25 mouse cellular contexts compared by ENCODE assay signal in genomic region chr4:86943296-86943695, GRCm38 (mm10).
DNase-seq lines count a peak whose midpoint lies in the region; ATAC-seq and TF ChIP-seq lines count a peak whose summit lies in the region.
"Had no signal": no experiment of that assay in that cellular context is flagged by ENCODE, and none has a peak within 500 bp of the region (broad histone marks: within the 10 kb centered on the region; RNA-seq: fewer than 3 reads in every experiment).

No protein-coding gene starts in this region.

- 0 out of 2 replicates have a peak, but pooled peaks have one; percentile 24 for ATAC-seq in kidney, embryonic 14.5 days (ENCODE audit: low FRiP score, low TSS enrichment)
- ATAC-seq in forebrain, embryonic 13.5 days = no peak
- ATAC-seq: CD4-positive, CD25-positive, alpha-beta regulatory T cell, adult 4 months; forebrain, postnatal 0 days; liver, postnatal 0 days had no signal

- H3K27me3 ChIP-seq in kidney, embryonic 14.5 days (ENCODE audit: control insufficient read depth, insufficient read depth, low read length) = no peaks in the 10 kb centered on the region
- peaks cover 0 to 3% of the 10 kb centered on the region in 2 experiments; a peak in 1 of 4 replicates for H3K27me3 ChIP-seq in MEL (ENCODE audit: control insufficient read depth in 1 of 2, insufficient read depth in 2 of 2, low read length in 2 of 2)
- no peaks in the 10 kb centered on the region for H3K27me3 ChIP-seq in embryonic facial prominence, embryonic 10.5 days (replicated peaks; ENCODE audit: low read depth, poor library complexity, severe bottlenecking)
- no peaks in the 10 kb centered on the region for H3K27me3 ChIP-seq in forebrain, embryonic 13.5 days
- H3K27me3 ChIP-seq: heart, embryonic 15.5 days; limb, embryonic 12.5 days; midbrain, embryonic 12.5 days had no signal

- no peak overlapping the region for H3K4me2 ChIP-seq in kidney, embryonic 14.5 days (replicated peaks; ENCODE audit: low read depth, low read length)
- H3K4me2 ChIP-seq in forebrain, embryonic 13.5 days = no peak overlapping the region
- H3K4me2 ChIP-seq: heart, embryonic 15.5 days; hindbrain, embryonic 14.5 days; limb, embryonic 12.5 days; liver, embryonic 11.5 days; midbrain, embryonic 12.5 days had no signal

- no peak overlapping the region for H3K27ac ChIP-seq in kidney, embryonic 14.5 days (ENCODE audit: low read depth, low read length)
- H3K27ac ChIP-seq in MEL (ENCODE audit: control insufficient read depth, low read depth, low read length) = no peak overlapping the region
- H3K27ac ChIP-seq in embryonic facial prominence, embryonic 10.5 days (replicated peaks) = no peak overlapping the region
- no peak overlapping the region for H3K27ac ChIP-seq in forebrain, embryonic 13.5 days
- H3K27ac ChIP-seq: heart, embryonic 15.5 days; hindbrain, embryonic 14.5 days; limb, embryonic 12.5 days; midbrain, embryonic 12.5 days had no signal

- H3K4me3 ChIP-seq in kidney, embryonic 14.5 days (ENCODE audit: low read length) = no peak overlapping the region
- 0 out of 4 replicates have a peak overlapping the region, but pooled peaks of 1 of the 2 experiments have one; percentile 15 for H3K4me3 ChIP-seq in MEL (ENCODE audit: control insufficient read depth in 1 of 2, insufficient read depth in 1 of 2, low read depth in 2 of 2, low read length in 2 of 2)
- H3K4me3 ChIP-seq in embryonic facial prominence, embryonic 10.5 days = no peak overlapping the region
- no peak overlapping the region for H3K4me3 ChIP-seq in forebrain, embryonic 13.5 days
- H3K4me3 ChIP-seq: heart, embryonic 15.5 days; limb, embryonic 12.5 days; midbrain, embryonic 12.5 days had no signal

- WGBS in kidney, embryonic 14.5 days = 51% methylated on average over 6 of the region's 6 CpGs
- 51% methylated on average over 6 of the region's 6 CpGs for WGBS in embryonic facial prominence, embryonic 10.5 days
- WGBS in forebrain, embryonic 13.5 days = 58% methylated on average over 6 of the region's 6 CpGs

- no peaks in the 10 kb centered on the region for H3K4me1 ChIP-seq in kidney, embryonic 14.5 days (ENCODE audit: control insufficient read depth, insufficient read depth, low read length)
- H3K4me1 ChIP-seq in MEL (ENCODE audit: control insufficient read depth in 1 of 2, insufficient read depth in 2 of 2, low read length in 2 of 2) = no peaks in the 10 kb centered on the region
- H3K4me1 ChIP-seq in embryonic facial prominence, embryonic 10.5 days = no peaks in the 10 kb centered on the region
- H3K4me1 ChIP-seq in forebrain, embryonic 13.5 days = no peaks in the 10 kb centered on the region
- H3K4me1 ChIP-seq: heart, embryonic 15.5 days; limb, embryonic 12.5 days; midbrain, embryonic 12.5 days had no signal

- H3K9ac ChIP-seq in kidney, embryonic 14.5 days (ENCODE audit: low read depth, low read length) = no peak overlapping the region
- no peak overlapping the region for H3K9ac ChIP-seq in MEL (ENCODE audit: control insufficient read depth, low read depth, low read length, poor library complexity, severe bottlenecking)
- H3K9ac ChIP-seq in forebrain, embryonic 13.5 days = no peak overlapping the region
- H3K9ac ChIP-seq: forebrain, postnatal 0 days; heart, embryonic 15.5 days; hindbrain, embryonic 14.5 days; limb, embryonic 12.5 days; liver, postnatal 0 days; midbrain, embryonic 12.5 days had no signal

- no peaks in the 10 kb centered on the region for H3K79me2 ChIP-seq in MEL (ENCODE audit: control insufficient read depth, insufficient read depth, low read length, poor library complexity)

- no peaks in the 10 kb centered on the region for H3K9me3 ChIP-seq in kidney, embryonic 14.5 days (ENCODE audit: control insufficient read depth, low read length)
- H3K9me3 ChIP-seq in MEL (replicated peaks; ENCODE audit: insufficient read depth, low read length) = no peaks in the 10 kb centered on the region
- H3K9me3 ChIP-seq in embryonic facial prominence, embryonic 10.5 days = no peaks in the 10 kb centered on the region
- no peaks in the 10 kb centered on the region for H3K9me3 ChIP-seq in forebrain, embryonic 13.5 days (replicated peaks)
- H3K9me3 ChIP-seq: heart, embryonic 15.5 days; limb, embryonic 12.5 days; midbrain, embryonic 12.5 days had no signal

- no peak for TF ChIP-seq POLR2A in MEL (IDR thresholded peaks at IDR 0.05; ENCODE audit: control insufficient read depth in 1 of 2, insufficient read depth in 1 of 2, low read depth in 1 of 2, low read length in 2 of 2, poor library complexity in 1 of 2)

- no peak for TF ChIP-seq RAD21 in MEL (IDR thresholded peaks at IDR 0.05; ENCODE audit: low read depth, low read length)

- DNase-seq in kidney, adult 18-20 months = no peak
- DNase-seq in MEL (ENCODE audit: low read depth, low spot score) = peak; percentile 23
- DNase-seq in embryonic facial prominence, embryonic 10.5 days (ENCODE audit: low spot score) = peak; percentile 29
- no peak for DNase-seq in thymus, postnatal 10 days (ENCODE audit: low spot score in 2 of 2)
- no peak for DNase-seq in retina, embryonic 14.5 days (ENCODE audit: low spot score)
- DNase-seq: adrenal gland, adult 2 months; cerebellum, adult 11 months; cerebellum, adult 9-11 months; forebrain, postnatal 0 days; gastrocnemius, postnatal 36 days; heart, postnatal 36 days; kidney, adult 9 months; liver, postnatal 0 days; lung, postnatal 14 days; right cerebral cortex, postnatal 14 days; thymus, adult 18-20 months; thymus, postnatal 4 days had no signal

- TF ChIP-seq CTCF in MEL (IDR thresholded peaks at IDR 0.05 in 2 of 3, conservative IDR thresholded peaks at IDR 0.05 in 1 of 3; ENCODE audit: control insufficient read depth in 1 of 3, insufficient read depth in 1 of 3, low read depth in 2 of 3, low read length in 3 of 3, poor library complexity in 1 of 3, severe bottlenecking in 1 of 3) = no peak

- no peaks in the 10 kb centered on the region for H3K36me3 ChIP-seq in kidney, embryonic 14.5 days (ENCODE audit: control insufficient read depth, insufficient read depth, low read length)
- H3K36me3 ChIP-seq in MEL (ENCODE audit: control insufficient read depth in 1 of 2, insufficient read depth in 2 of 2, low read length in 2 of 2) = no peaks in the 10 kb centered on the region
- H3K36me3 ChIP-seq in embryonic facial prominence, embryonic 10.5 days (replicated peaks) = no peaks in the 10 kb centered on the region
- no peaks in the 10 kb centered on the region for H3K36me3 ChIP-seq in forebrain, embryonic 13.5 days (ENCODE audit: poor library complexity, severe bottlenecking)
- H3K36me3 ChIP-seq: heart, embryonic 15.5 days; limb, embryonic 12.5 days; midbrain, embryonic 12.5 days had no signal

- TF ChIP-seq EP300 in MEL (IDR thresholded peaks at IDR 0.05; ENCODE audit: low read depth in 1 of 2, low read length in 2 of 2) = no peak

TF ChIP-seq in MEL, 35 proteins besides CTCF, POLR2A, EP300 and RAD21:
- TF ChIP-seq RCOR1 (IDR thresholded peaks at IDR 0.05; ENCODE audit: low read depth, low read length) (no peak), TCF12 (IDR thresholded peaks at IDR 0.05; ENCODE audit: low read depth, low read length) (no peak), KAT2A (conservative IDR thresholded peaks at IDR 0.05; ENCODE audit: low read depth, low read length) (no peak), BHLHE40 (IDR thresholded peaks at IDR 0.05; ENCODE audit: borderline replicate concordance, low read depth, low read length) (no peak), ZKSCAN1 (IDR thresholded peaks at IDR 0.05; ENCODE audit: low read depth, low read length) (no peak), USF2 (IDR thresholded peaks at IDR 0.05; ENCODE audit: borderline replicate concordance in 1 of 2, insufficient read depth in 1 of 2, low read depth in 1 of 2, low read length in 2 of 2) (no peak), CHD1 (IDR thresholded peaks at IDR 0.05; ENCODE audit: low read depth, low read length) (no peak), ZMIZ1 (IDR thresholded peaks at IDR 0.05; ENCODE audit: low read depth, low read length) (no peak), ZNF384 (IDR thresholded peaks at IDR 0.05; ENCODE audit: low read depth, low read length) (no peak)
TF ChIP-seq in MEL: peak in this region for 0.

Comparison
In these comparisons a context has a peak if more than half of its experiments do, and no peak if none do; other contexts are left out.
1. DNase-seq: peak in MEL (single experiment) and embryonic facial prominence, embryonic 10.5 days (single experiment); none in kidney, adult 18-20 months (single experiment), thymus, postnatal 10 days (0 of 2) and retina, embryonic 14.5 days (single experiment).